Mouse (Mus musculus) E14TG2a.4 (cell line): ENCODE data around the gene Rbbp5.
"Not testable (repeated sequence)": the region's sequence is repeated elsewhere in the genome, so short reads cannot be mapped to it uniquely, and the experiment has no call there.

ENCODE experiments used
- H3K27me3 ChIP-seq: 2 replicates; pipeline ENCODE4 v1.6.1; 2014; ENCODE audit warnings: low read length, control low read depth; ENCODE audit not compliant: insufficient read depth
- H3K36me3 ChIP-seq: 2 replicates; pipeline ENCODE4 v1.6.1; 2014; ENCODE audit warnings: low read length, control low read depth; ENCODE audit not compliant: insufficient read depth
- H3K4me1 ChIP-seq: replicated peaks from 2 replicates; pipeline ENCODE4 v1.6.1; 2014; ENCODE audit warnings: low read depth, low read length, control low read depth
- H3K4me3 ChIP-seq: replicated peaks from 2 replicates; pipeline ENCODE4 v1.5.1; 2014; ENCODE audit warnings: mild to moderate bottlenecking, low read length
- H3K9me3 ChIP-seq: 2 replicates; pipeline ENCODE4 v1.6.1; 2014; ENCODE audit warnings: low read length, control low read depth
- CTCF ChIP-seq: conservative IDR thresholded peaks from 2 replicates; pipeline ENCODE4 v1.5.1; 2014; ENCODE audit warnings: low read length
- NANOG ChIP-seq: IDR thresholded peaks from 2 replicates; pipeline ENCODE4 v1.6.1; 2014; ENCODE audit warnings: borderline replicate concordance, low read length, mixed read lengths
- POU5F1 ChIP-seq: IDR thresholded peaks from 2 replicates; pipeline ENCODE4 v1.6.1; 2014; ENCODE audit warnings: low read length, borderline replicate concordance

The Rbbp5 gene

DNA sequence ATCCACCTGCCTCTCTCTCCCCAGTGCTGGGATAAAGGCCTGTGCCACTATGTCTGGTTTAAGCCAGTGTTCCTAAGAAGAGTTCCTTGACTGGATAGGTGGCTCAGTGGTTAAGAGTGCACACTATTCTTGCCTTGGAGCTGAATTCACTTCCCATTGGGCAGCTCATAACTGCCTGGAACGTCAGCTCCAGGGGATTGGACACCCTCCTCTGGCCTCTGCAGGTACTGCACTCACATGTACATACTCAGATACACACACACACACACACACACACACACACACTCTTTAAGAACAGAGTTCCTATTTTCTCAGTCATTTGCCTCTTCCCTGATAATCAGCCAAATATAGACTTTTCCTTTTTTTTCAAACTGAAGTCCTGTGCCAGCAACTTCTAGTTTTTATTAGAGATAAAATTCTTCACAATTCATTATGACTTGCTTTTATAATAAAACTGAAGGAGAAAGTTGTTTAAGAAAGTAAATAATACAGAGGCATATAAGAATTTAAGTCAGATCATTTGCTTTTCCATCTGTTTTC lies 36.2 kb upstream of the Rbbp5 start:
- Histone ChIP-seq H3K4me3 (no peak overlapping the region), H3K27me3 (no peaks in the 10 kb centered on the region), H3K36me3 (no peaks in the 10 kb centered on the region; the same call in 1 of the 2 replicates), H3K9me3 (no peaks in the 10 kb centered on the region), H3K4me1 (0 out of 2 replicates have a peak, but pooled peaks cover 3% of the 10 kb centered on the region)
- no peak for TF ChIP-seq NANOG
- TF ChIP-seq CTCF = peak; percentile 28; the same call in 1 of the 2 replicates

DNA sequence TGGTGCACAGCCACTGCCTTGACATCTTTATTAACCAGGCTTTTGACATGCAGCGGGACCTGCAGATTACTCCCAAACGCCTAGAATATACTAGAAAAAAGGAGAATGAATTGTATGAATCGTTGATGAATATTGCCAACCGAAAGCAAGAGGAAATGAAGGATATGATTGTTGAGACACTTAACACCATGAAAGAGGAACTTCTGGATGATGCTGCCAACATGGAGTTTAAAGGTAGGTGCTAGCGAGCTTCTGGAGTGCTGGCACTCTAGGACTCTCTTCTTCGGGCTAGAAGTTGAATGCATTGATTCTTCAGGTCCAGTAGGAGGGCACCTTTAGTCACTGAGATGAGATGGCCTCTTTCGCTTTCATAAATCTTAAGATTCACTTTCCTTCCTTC lies 27.4 kb upstream of the Rbbp5 start:
- no peaks in the 10 kb centered on the region for H3K9me3 ChIP-seq
- TF ChIP-seq NANOG = no peak
- no peaks in the 10 kb centered on the region for H3K27me3 ChIP-seq
- H3K4me1 ChIP-seq = no peaks in the 10 kb centered on the region
- H3K4me3 ChIP-seq = no peak overlapping the region
- H3K36me3 ChIP-seq = peaks cover 29% of the 10 kb centered on the region

DNA sequence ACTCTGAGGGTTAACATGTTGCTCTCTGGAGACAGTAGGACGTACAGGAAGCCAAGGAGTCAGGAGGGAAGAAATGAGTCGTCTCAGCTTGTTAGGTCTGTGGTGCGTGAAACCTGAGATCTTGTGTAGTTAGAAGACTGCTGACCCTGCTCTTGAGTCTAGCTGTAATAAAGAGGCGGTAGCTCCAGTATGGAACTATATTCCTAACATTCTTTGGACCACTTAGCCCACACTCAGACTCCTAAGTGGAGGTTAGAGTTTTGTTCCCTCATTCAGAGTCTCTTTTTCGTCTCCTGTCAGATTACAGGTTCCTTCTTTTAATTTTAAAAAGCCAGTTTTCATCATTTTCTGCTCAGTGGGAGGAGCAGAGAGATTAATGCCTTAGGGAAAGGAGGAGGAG lies 12.5 kb upstream of the Rbbp5 start:
- Histone ChIP-seq H3K9me3 (no peaks in the 10 kb centered on the region), H3K4me1 (peaks cover 47% of the 10 kb centered on the region), H3K27me3 (no peaks in the 10 kb centered on the region), H3K4me3 (no peak overlapping the region), H3K36me3 (peaks cover 36% of the 10 kb centered on the region)
- TF ChIP-seq NANOG (no peak), POU5F1 (no peak), CTCF (no peak)

DNA sequence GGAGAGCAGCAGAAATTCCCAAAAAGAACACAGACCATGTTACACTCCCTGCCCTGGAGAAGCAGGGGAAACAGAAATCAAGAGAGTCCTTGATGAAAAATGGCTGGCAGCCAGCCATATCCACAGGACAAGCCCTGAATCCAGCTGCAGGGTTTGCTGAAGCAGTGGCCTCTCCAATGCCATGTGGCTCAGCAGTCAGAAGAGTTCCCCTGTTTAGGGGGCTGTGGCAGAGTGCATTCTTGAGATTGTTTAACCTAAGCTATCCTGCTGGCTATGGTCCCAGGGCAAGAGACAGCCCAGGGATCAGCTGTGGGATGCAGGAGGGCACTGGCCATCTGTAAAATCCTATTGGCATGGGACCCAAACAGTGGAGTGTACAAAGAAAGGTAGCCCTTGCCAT lies 8.2 kb upstream of the Rbbp5 start:
- H3K27me3 ChIP-seq = no peaks in the 10 kb centered on the region
- H3K36me3 ChIP-seq = peaks cover 17% of the 10 kb centered on the region
- H3K9me3 ChIP-seq = no peaks in the 10 kb centered on the region
- H3K4me1 ChIP-seq = peaks cover 76% of the 10 kb centered on the region
- TF ChIP-seq POU5F1 (no peak), CTCF (no peak), NANOG (no peak)
- H3K4me3 ChIP-seq = no peak overlapping the region

DNA sequence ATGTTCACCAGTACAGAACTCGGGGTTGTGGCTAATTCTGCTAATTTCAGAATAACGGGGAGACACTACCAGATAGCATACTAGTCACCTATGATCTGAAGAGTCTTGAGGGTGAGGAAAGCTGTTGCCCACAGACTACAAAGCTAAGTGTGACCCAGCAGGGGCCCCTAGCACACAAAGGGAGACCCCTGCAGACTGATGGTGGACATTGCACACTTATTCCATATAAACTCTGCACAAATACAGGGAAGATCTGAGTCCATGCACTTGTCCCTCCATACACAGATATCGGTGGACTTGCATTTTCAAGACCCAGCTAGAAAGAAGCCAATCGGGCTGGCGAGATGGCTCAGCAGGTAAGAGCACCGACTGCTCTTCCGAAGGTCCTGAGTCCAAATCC lies 7.6 kb upstream of the Rbbp5 start:
- no peak for TF ChIP-seq POU5F1
- TF ChIP-seq NANOG = no peak
- TF ChIP-seq CTCF = peak; percentile 22; the same call in 1 of the 2 replicates
- Histone ChIP-seq H3K4me1 (peaks cover 81% of the 10 kb centered on the region), H3K4me3 (peak overlapping the region; percentile 35; the same call in 1 of the 2 replicates), H3K36me3 (peaks cover 16% of the 10 kb centered on the region), H3K27me3 (no peaks in the 10 kb centered on the region), H3K9me3 (no peaks in the 10 kb centered on the region)

DNA sequence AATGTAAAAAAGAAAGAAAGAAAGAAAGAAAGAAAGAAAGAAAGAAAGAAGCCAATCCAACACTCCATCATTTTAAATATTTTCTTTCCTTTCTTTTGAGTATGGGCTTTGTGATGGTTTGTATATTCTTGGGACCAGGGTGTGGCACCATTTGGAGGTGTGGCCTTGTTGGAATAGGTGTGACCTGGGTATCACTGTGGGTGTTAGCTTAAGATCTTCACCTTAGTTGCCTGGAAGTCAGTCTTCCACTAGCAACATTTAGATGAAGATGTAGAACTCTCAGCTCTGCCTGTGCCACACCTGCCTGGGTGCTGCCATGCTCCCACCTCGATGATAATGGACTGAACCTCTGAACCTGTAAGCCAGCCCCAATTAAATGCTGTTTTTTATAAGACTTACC lies 7.1 kb upstream of the Rbbp5 start:
- Histone ChIP-seq H3K4me3 (peak overlapping the region; percentile 71), H3K4me1 (peaks cover 84% of the 10 kb centered on the region), H3K36me3 (peaks cover 18% of the 10 kb centered on the region)
- H3K9me3 ChIP-seq, H3K27me3 ChIP-seq: not testable (repeated sequence)

DNA sequence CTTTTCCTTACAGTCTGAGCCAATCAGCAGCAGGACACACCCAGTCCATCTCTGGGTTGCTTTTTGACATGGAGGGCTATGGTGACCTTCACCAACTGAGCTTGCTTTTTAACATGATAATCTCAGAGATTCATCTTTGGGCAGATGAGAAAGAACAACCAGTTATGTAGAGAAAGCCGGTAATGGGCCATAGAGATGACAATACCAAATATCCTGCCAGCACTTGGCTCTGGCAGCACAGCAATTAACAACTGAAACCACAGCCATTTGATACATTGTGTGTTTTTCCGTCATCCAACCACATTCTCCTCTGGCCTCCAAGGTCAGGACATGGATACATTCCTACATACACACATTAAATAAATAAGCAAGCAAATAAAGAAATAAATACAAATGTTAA lies 6.1 kb upstream of the Rbbp5 start:
- Histone ChIP-seq H3K36me3 (peaks cover 24% of the 10 kb centered on the region), H3K27me3 (no peaks in the 10 kb centered on the region), H3K4me1 (peaks cover 83% of the 10 kb centered on the region), H3K4me3 (peak overlapping the region; percentile 71), H3K9me3 (no peaks in the 10 kb centered on the region)
- TF ChIP-seq CTCF (no peak), POU5F1 (peak; percentile 27; the same call in 1 of the 2 replicates), NANOG (peak; percentile 100)

DNA sequence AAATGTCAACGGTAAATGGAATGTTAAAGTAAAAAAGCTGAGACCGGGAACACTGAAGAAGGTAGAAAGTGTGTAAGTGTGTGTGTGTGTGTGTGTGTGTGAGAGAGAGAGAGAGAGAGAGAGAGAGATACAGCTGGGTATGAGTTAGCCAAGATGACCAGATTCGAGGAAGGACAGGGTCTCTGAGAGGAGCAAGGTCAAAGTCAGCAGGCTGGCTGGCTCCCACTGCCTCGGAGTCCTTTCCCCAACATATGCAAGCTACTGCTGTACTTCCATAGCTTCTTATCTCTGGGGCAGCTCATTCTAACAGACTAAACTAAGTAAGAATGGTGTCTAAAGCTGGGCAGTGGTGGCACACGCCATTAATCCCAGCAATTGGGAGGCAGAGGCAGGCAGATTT lies 5.7 kb upstream of the Rbbp5 start:
- H3K36me3 ChIP-seq = peaks cover 24% of the 10 kb centered on the region
- peak overlapping the region; percentile 71 for H3K4me3 ChIP-seq
- peaks cover 83% of the 10 kb centered on the region for H3K4me1 ChIP-seq
- TF ChIP-seq POU5F1 (no peak), CTCF (no peak)
- H3K27me3 ChIP-seq = no peaks in the 10 kb centered on the region
- no peaks in the 10 kb centered on the region for H3K9me3 ChIP-seq

DNA sequence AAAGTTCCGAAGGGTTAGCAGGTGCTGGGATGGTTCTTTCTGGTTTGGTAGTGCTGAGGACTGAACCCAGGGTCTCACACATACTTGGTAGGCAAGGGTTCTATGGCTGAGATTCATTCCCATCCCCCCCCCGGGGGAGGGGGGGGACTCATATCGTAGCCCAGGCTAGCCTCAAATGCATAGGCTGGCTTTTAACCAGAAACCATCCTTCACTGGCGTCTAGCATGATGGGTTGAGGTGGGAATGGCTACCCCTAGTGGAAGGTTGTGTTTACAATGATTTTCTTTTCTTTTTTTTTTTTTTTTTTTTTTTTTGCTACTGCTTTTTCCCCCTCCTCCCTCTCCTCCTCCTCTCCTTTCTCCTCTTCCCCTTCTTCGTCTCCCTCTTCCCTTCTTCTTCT lies 4.6 kb upstream of the Rbbp5 start:
- peak; percentile 38 for TF ChIP-seq CTCF
- TF ChIP-seq POU5F1 = no peak
- no peak for TF ChIP-seq NANOG

More for the DNA sequence above, 4.6 kb upstream of the Rbbp5 start:
- Histone ChIP-seq H3K36me3 (peaks cover 15% of the 10 kb centered on the region), H3K9me3 (no peaks in the 10 kb centered on the region), H3K4me3 (peak overlapping the region; percentile 71), H3K27me3 (no peaks in the 10 kb centered on the region), H3K4me1 (peaks cover 74% of the 10 kb centered on the region)
